Mouse (Mus musculus): ENCODE measurements around the gene Eef2. TPM values are rescaled to one million over a fixed set of nuclear protein-coding genes. Genes with fewer than 3 reads are reported as not detected.

Eef2 gene
- polyA plus RNA-seq, 2 experiments = 233 to 570 TPM

GRCm38 (mm10) chr10:81193991-81194774 is 17.8 kb downstream of the Eef2 start:
- DNase-seq (ENCODE audit: low read depth in 3 of 3, low spot score in 3 of 3) = no peak
- H3K9ac ChIP-seq (replicated peaks) = no peak overlapping the region
- ATAC-seq (ENCODE audit: insufficient read depth) = no peak
- 9% methylated on average over 37 of the region's 37 CpGs for WGBS (ENCODE audit: insufficient replicate concordance)
- H3K27ac ChIP-seq = no peak overlapping the region
- H3K9me3 ChIP-seq (ENCODE audit: control insufficient read depth, low read length) = no peaks in the 10 kb centered on the region
- TF ChIP-seq CTCF (IDR thresholded peaks at IDR 0.05; ENCODE audit: low read depth) (no peak), EP300 (IDR thresholded peaks at IDR 0.05; ENCODE audit: low read depth) (no peak)
- peaks cover 0 to 15% of the 10 kb centered on the region in 2 experiments; a peak in 3 of 4 replicates for H3K4me1 ChIP-seq (replicated peaks; ENCODE audit: control insufficient read depth in 2 of 2, insufficient read depth in 2 of 2, low read length in 1 of 2)
- peak overlapping the region; percentile 44 for H3K4me2 ChIP-seq (ENCODE audit: low read depth)
- H3K27me3 ChIP-seq (ENCODE audit: control insufficient read depth, insufficient read depth, low read length) = peaks cover 35% of the 10 kb centered on the region
- H3K36me3 ChIP-seq (replicated peaks; ENCODE audit: control insufficient read depth, insufficient read depth, low read depth) = peaks cover 5% of the 10 kb centered on the region
- H3K4me3 ChIP-seq (ENCODE audit: insufficient read depth in 1 of 2, low read depth in 2 of 2, low read length in 2 of 2) = no peak overlapping the region; a peak in 1 of 4 replicates

- 45% methylated on average over 4 of the region's 4 CpGs for WGBS (ENCODE audit: insufficient replicate concordance)
- Histone ChIP-seq H3K36me3 (replicated peaks; ENCODE audit: control insufficient read depth, insufficient read depth, low read depth) (peaks cover 3% of the 10 kb centered on the region), H3K9me3 (ENCODE audit: control insufficient read depth, low read length) (no peaks in the 10 kb centered on the region), H3K4me3 (ENCODE audit: insufficient read depth in 1 of 2, low read depth in 2 of 2, low read length in 2 of 2) (no peak overlapping the region), H3K9ac (replicated peaks) (no peak overlapping the region), H3K4me2 (ENCODE audit: low read depth) (no peak overlapping the region), H3K27ac (no peak overlapping the region), H3K27me3 (ENCODE audit: control insufficient read depth, insufficient read depth, low read length) (peaks cover 35% of the 10 kb centered on the region), H3K4me1 (replicated peaks; ENCODE audit: control insufficient read depth in 2 of 2, insufficient read depth in 2 of 2, low read length in 1 of 2) (peaks cover 0 to 15% of the 10 kb centered on the region in 2 experiments; a peak in 3 of 4 replicates)
- DNase-seq (ENCODE audit: low read depth in 3 of 3, low spot score in 3 of 3) (no peak), ATAC-seq (ENCODE audit: insufficient read depth) (no peak)
- TF ChIP-seq CTCF (IDR thresholded peaks at IDR 0.05; ENCODE audit: low read depth) (no peak), EP300 (IDR thresholded peaks at IDR 0.05; ENCODE audit: low read depth) (no peak)
Measured at GRCm38 (mm10) chr10:81195300-81195699, 18.9 kb downstream of the Eef2 start.

GRCm38 (mm10) chr10:81196470-81197065 is 20.1 kb downstream of the Eef2 start:
- TF ChIP-seq EP300 (IDR thresholded peaks at IDR 0.05; ENCODE audit: low read depth) = no peak
- no peak for TF ChIP-seq CTCF (IDR thresholded peaks at IDR 0.05; ENCODE audit: low read depth)
- WGBS (ENCODE audit: insufficient replicate concordance) = 60% methylated on average over 11 of the region's 11 CpGs
- DNase-seq (ENCODE audit: low read depth in 3 of 3, low spot score in 3 of 3) (no peak), ATAC-seq (ENCODE audit: insufficient read depth) (no peak)
- Histone ChIP-seq H3K4me2 (ENCODE audit: low read depth) (no peak overlapping the region), H3K9ac (replicated peaks) (no peak overlapping the region), H3K27me3 (ENCODE audit: control insufficient read depth, insufficient read depth, low read length) (peaks cover 35% of the 10 kb centered on the region), H3K9me3 (ENCODE audit: control insufficient read depth, low read length) (no peaks in the 10 kb centered on the region), H3K36me3 (replicated peaks; ENCODE audit: control insufficient read depth, insufficient read depth, low read depth) (no peaks in the 10 kb centered on the region), H3K4me1 (replicated peaks; ENCODE audit: control insufficient read depth in 2 of 2, insufficient read depth in 2 of 2, low read length in 1 of 2) (peaks cover 0 to 10% of the 10 kb centered on the region in 2 experiments; a peak in 2 of 4 replicates), H3K4me3 (ENCODE audit: insufficient read depth in 1 of 2, low read depth in 2 of 2, low read length in 2 of 2) (no peak overlapping the region), H3K27ac (no peak overlapping the region)

- WGBS (ENCODE audit: insufficient replicate concordance) = 36% methylated on average over 6 of the region's 6 CpGs
- H3K9ac ChIP-seq (replicated peaks) = no peak overlapping the region
- no peaks in the 10 kb centered on the region for H3K9me3 ChIP-seq (ENCODE audit: control insufficient read depth, low read length)
- no peak overlapping the region for H3K27ac ChIP-seq
- H3K4me3 ChIP-seq (ENCODE audit: insufficient read depth in 1 of 2, low read depth in 2 of 2, low read length in 2 of 2) = no peak overlapping the region
- peaks cover 0 to 8% of the 10 kb centered on the region in 2 experiments; a peak in 2 of 4 replicates for H3K4me1 ChIP-seq (replicated peaks; ENCODE audit: control insufficient read depth in 2 of 2, insufficient read depth in 2 of 2, low read length in 1 of 2)
- H3K4me2 ChIP-seq (ENCODE audit: low read depth) = no peak overlapping the region
- DNase-seq (ENCODE audit: low read depth in 3 of 3, low spot score in 3 of 3) (no peak), ATAC-seq (ENCODE audit: insufficient read depth) (no peak)
- H3K27me3 ChIP-seq (ENCODE audit: control insufficient read depth, insufficient read depth, low read length) = peaks cover 35% of the 10 kb centered on the region
- TF ChIP-seq CTCF (IDR thresholded peaks at IDR 0.05; ENCODE audit: low read depth) (no peak), EP300 (IDR thresholded peaks at IDR 0.05; ENCODE audit: low read depth) (no peak)
- no peaks in the 10 kb centered on the region for H3K36me3 ChIP-seq (replicated peaks; ENCODE audit: control insufficient read depth, insufficient read depth, low read depth)
Measured at GRCm38 (mm10) chr10:81197305-81197704, 20.9 kb downstream of the Eef2 start.

GRCm38 (mm10) chr10:81198230-81198629 is 21.8 kb downstream of the Eef2 start:
- ATAC-seq (ENCODE audit: insufficient read depth) (no peak), DNase-seq (ENCODE audit: low read depth in 3 of 3, low spot score in 3 of 3) (no peak)
- H3K4me3 ChIP-seq (ENCODE audit: insufficient read depth in 1 of 2, low read depth in 2 of 2, low read length in 2 of 2) = no peak overlapping the region
- H3K4me1 ChIP-seq (replicated peaks; ENCODE audit: control insufficient read depth in 2 of 2, insufficient read depth in 2 of 2, low read length in 1 of 2) = peaks cover 0 to 7% of the 10 kb centered on the region in 2 experiments; a peak in 3 of 4 replicates
- TF ChIP-seq EP300 (IDR thresholded peaks at IDR 0.05; ENCODE audit: low read depth) (no peak), CTCF (IDR thresholded peaks at IDR 0.05; ENCODE audit: low read depth) (peak; percentile 79)
- no peak overlapping the region for H3K27ac ChIP-seq
- H3K9ac ChIP-seq (replicated peaks) = no peak overlapping the region
- H3K27me3 ChIP-seq (ENCODE audit: control insufficient read depth, insufficient read depth, low read length) = peaks cover 32% of the 10 kb centered on the region
- H3K4me2 ChIP-seq (ENCODE audit: low read depth) = no peak overlapping the region
- H3K36me3 ChIP-seq (replicated peaks; ENCODE audit: control insufficient read depth, insufficient read depth, low read depth) = no peaks in the 10 kb centered on the region
- H3K9me3 ChIP-seq (ENCODE audit: control insufficient read depth, low read length) = no peaks in the 10 kb centered on the region
- WGBS (ENCODE audit: insufficient replicate concordance) = 0% methylated on average over 9 of the region's 9 CpGs
